Comparison of ENCODE assay signal across 31 mouse cellular contexts in genomic region chr5:90586511-90586910, GRCm38 (mm10). TPM values are rescaled to one million over a fixed set of nuclear protein-coding genes. Genes with fewer than 3 reads are reported as not detected.
DNase-seq lines count a peak whose midpoint lies in the region; ATAC-seq and TF ChIP-seq lines count a peak whose summit lies in the region.
"Had no signal": no experiment of that assay in that cellular context is flagged by ENCODE, and none has a peak within 500 bp of the region (broad histone marks: within the 10 kb centered on the region; RNA-seq: fewer than 3 reads in every experiment).

No protein-coding gene starts in this region.

- no peak for TF ChIP-seq EP300 in stomach, postnatal 0 days (optimal IDR thresholded peaks at IDR 0.05)

- H3K9me3 ChIP-seq in stomach, postnatal 0 days (ENCODE audit: control insufficient read depth, low read length) = no peaks in the 10 kb centered on the region
- H3K9me3 ChIP-seq: embryonic facial prominence, embryonic 12.5 days; heart, embryonic 12.5 days; limb, embryonic 10.5 days; limb, embryonic 15.5 days; midbrain, embryonic 10.5 days had no signal

- H3K4me2 ChIP-seq in stomach, postnatal 0 days (replicated peaks; ENCODE audit: low read depth) = no peak overlapping the region
- H3K4me2 ChIP-seq: embryonic facial prominence, embryonic 12.5 days; heart, embryonic 12.5 days; limb, embryonic 15.5 days had no signal

- no peak for ATAC-seq in stomach, postnatal 0 days (ENCODE audit: low FRiP score, low TSS enrichment)
- ATAC-seq: hindbrain, postnatal 0 days; intestine, embryonic 16.5 days; midbrain, embryonic 16.5 days had no signal

- peak; percentile 6 for DNase-seq in thymus, postnatal 0 days (ENCODE audit: low spot score)
- no peak for DNase-seq in thymus, postnatal 4 days
- DNase-seq in R1 (ENCODE audit: low read depth, low spot score) = peak; percentile 20
- peak; percentile 5 for DNase-seq in induced T-regulatory cell, adult 2 months (ENCODE audit: low read depth)
- no peak for DNase-seq in testis, postnatal 14 days (ENCODE audit: low spot score)
- DNase-seq in stomach, postnatal 0 days (ENCODE audit: low spot score) = no peak
- DNase-seq: cerebellum, adult 8-10 months; cerebellum, postnatal 25 days; gastrocnemius, adult 2 months; gastrocnemius, postnatal 36 days; heart, adult 2 months; heart, postnatal 4 days; kidney, adult 8-10 months; layer of hippocampus, postnatal 36 days; lung, adult 2 months; lung, postnatal 10 days; spleen, adult 18-20 months; thymus, adult 2 months had no signal

- H3K9ac ChIP-seq in stomach, postnatal 0 days (ENCODE audit: low read length) = no peak overlapping the region
- H3K9ac ChIP-seq: embryonic facial prominence, embryonic 12.5 days; heart, embryonic 12.5 days; limb, embryonic 15.5 days; liver, embryonic 14.5 days had no signal

- no peak overlapping the region for H3K27ac ChIP-seq in stomach, postnatal 0 days (replicated peaks)
- H3K27ac ChIP-seq: embryonic facial prominence, embryonic 12.5 days; gastrocnemius, adult 2 months; heart, adult 2 months; hindbrain, postnatal 0 days; kidney, postnatal 0 days; limb, embryonic 10.5 days; limb, embryonic 15.5 days; liver, embryonic 14.5 days; macrophage; midbrain, embryonic 10.5 days had no signal

- H3K36me3 ChIP-seq in stomach, postnatal 0 days (ENCODE audit: control insufficient read depth, insufficient read depth, low read length) = no peaks in the 10 kb centered on the region
- H3K36me3 ChIP-seq: embryonic facial prominence, embryonic 12.5 days; heart, embryonic 12.5 days; limb, embryonic 10.5 days; limb, embryonic 15.5 days; midbrain, embryonic 10.5 days had no signal

- 79% methylated on average over 5 of the region's 5 CpGs for WGBS in stomach, postnatal 0 days

- TF ChIP-seq CTCF in stomach, postnatal 0 days (IDR thresholded peaks at IDR 0.05; ENCODE audit: low read depth) = no peak

- H3K4me3 ChIP-seq in stomach, postnatal 0 days (ENCODE audit: low read depth, low read length) = no peak overlapping the region
- H3K4me3 ChIP-seq: embryonic facial prominence, embryonic 12.5 days; gastrocnemius, adult 2 months; heart, adult 2 months; heart, embryonic 12.5 days; limb, embryonic 10.5 days; limb, embryonic 15.5 days; midbrain, embryonic 10.5 days had no signal

- no peaks in the 10 kb centered on the region for H3K27me3 ChIP-seq in stomach, postnatal 0 days (ENCODE audit: control insufficient read depth, insufficient read depth, low read length)
- H3K27me3 ChIP-seq: embryonic facial prominence, embryonic 12.5 days; heart, embryonic 12.5 days; limb, embryonic 15.5 days had no signal

- H3K4me1 ChIP-seq in stomach, postnatal 0 days (replicated peaks; ENCODE audit: control insufficient read depth, insufficient read depth) = no peaks in the 10 kb centered on the region
- H3K4me1 ChIP-seq: embryonic facial prominence, embryonic 12.5 days had no signal

RNA-seq across cellular contexts. Expression of gene 5830473C10Rik, which starts 25.6 kb away (rescaled TPM):
- polyA plus RNA-seq in thymus, postnatal 0 days (2015; fragmentation: Nextera tagmentation; extraction: Ambion mirVana) = 0.05 TPM in 1 of 2 replicates, not detected in the other
- polyA plus RNA-seq in stomach, postnatal 0 days (2015; fragmentation: Nextera tagmentation; extraction: Ambion mirVana) = 0.16 TPM in 1 of 2 replicates, not detected in the other
- polyA plus RNA-seq: heart, adult 2 months; heart, embryonic 12.5 days; heart, postnatal 0 days; limb, embryonic 10.5 days; limb, embryonic 15.5 days; lung, adult 2 months; macrophage; midbrain, embryonic 10.5 days; midbrain, embryonic 16.5 days; neural tube, embryonic 11.5 days; thymus, adult 2 months had no signal

RNA-seq across cellular contexts. Expression of gene Rassf6, which starts 53.9 kb away (rescaled TPM):
- polyA plus RNA-seq in thymus, postnatal 0 days (2015; fragmentation: Nextera tagmentation; extraction: Ambion mirVana) = 6.6 and 7.6 TPM in 2 replicates
- 14.5 and 14.9 TPM in 2 replicates for polyA plus RNA-seq in stomach, postnatal 0 days (2015; fragmentation: Nextera tagmentation; extraction: Ambion mirVana)
- polyA plus RNA-seq: macrophage; midbrain, embryonic 10.5 days had no signal

Comparison
In these comparisons a context has a peak if more than half of its experiments do, and no peak if none do; other contexts are left out.
1. DNase-seq: peak in thymus, postnatal 0 days (single experiment), R1 (single experiment) and induced T-regulatory cell, adult 2 months (single experiment); none in thymus, postnatal 4 days (single experiment), testis, postnatal 14 days (single experiment) and stomach, postnatal 0 days (single experiment).